Comparison of ENCODE assay signal across 8 mouse cellular contexts in genomic region chr2:143546412-143547211, GRCm38 (mm10). TPM values are rescaled to one million over a fixed set of nuclear protein-coding genes. Genes with fewer than 3 reads are reported as not detected.
A peak's percentile ranks its signal among the peaks of the same experiment; 100 is the strongest.
DNase-seq lines count a peak whose midpoint lies in the region; ATAC-seq and TF ChIP-seq lines count a peak whose summit lies in the region.

No protein-coding gene starts in this region.

- H3K4me3 ChIP-seq in lung, postnatal 0 days (ENCODE audit: low read depth, low read length) = 0 out of 2 replicates have a peak overlapping the region, but pooled peaks have one; percentile 33
- H3K4me3 ChIP-seq in forebrain, postnatal 0 days (ENCODE audit: low read depth, low read length) = peak overlapping the region; percentile 51
- H3K4me3 ChIP-seq in limb, embryonic 11.5 days (ENCODE audit: low read depth, low read length) = peak overlapping the region; percentile 43

- peaks cover 27% of the 10 kb centered on the region for H3K27me3 ChIP-seq in lung, postnatal 0 days (replicated peaks; ENCODE audit: insufficient read depth, low read length)
- no peaks in the 10 kb centered on the region for H3K27me3 ChIP-seq in forebrain, postnatal 0 days (ENCODE audit: insufficient read depth, low read length)
- peaks cover 36% of the 10 kb centered on the region for H3K27me3 ChIP-seq in limb, embryonic 11.5 days (ENCODE audit: control insufficient read depth, insufficient read depth, low read length)

- ATAC-seq in lung, postnatal 0 days = no peak
- ATAC-seq in forebrain, postnatal 0 days = no peak
- peak; percentile 69; the same call in 1 of the 2 replicates for ATAC-seq in limb, embryonic 11.5 days (ENCODE audit: insufficient number of reproducible peaks, low FRiP score, low TSS enrichment, low read depth)

- no peak overlapping the region for H3K9ac ChIP-seq in lung, postnatal 0 days (replicated peaks; ENCODE audit: low read depth)
- peak overlapping the region; percentile 68 for H3K9ac ChIP-seq in forebrain, postnatal 0 days
- no peak overlapping the region for H3K9ac ChIP-seq in limb, embryonic 11.5 days (ENCODE audit: low read length)

- H3K4me1 ChIP-seq in lung, postnatal 0 days (ENCODE audit: insufficient read depth, low read depth, low read length) = no peaks in the 10 kb centered on the region
- H3K4me1 ChIP-seq in forebrain, postnatal 0 days (ENCODE audit: insufficient read depth) = peaks cover 3% of the 10 kb centered on the region; the same call in 1 of the 2 replicates
- peaks cover 7% of the 10 kb centered on the region; the same call in 1 of the 2 replicates for H3K4me1 ChIP-seq in limb, embryonic 11.5 days (ENCODE audit: control insufficient read depth, insufficient read depth, low read length)

- H3K27ac ChIP-seq in lung, postnatal 0 days (ENCODE audit: low read length) = no peak overlapping the region
- H3K27ac ChIP-seq in forebrain, postnatal 0 days (ENCODE audit: low read depth, low read length) = peak overlapping the region; percentile 74; the same call in 1 of the 2 replicates
- no peak overlapping the region for H3K27ac ChIP-seq in limb, embryonic 11.5 days (replicated peaks; ENCODE audit: low read depth, low read length)

- 2% methylated on average over 33 of the region's 33 CpGs for WGBS in lung, postnatal 0 days
- under 1% methylated on average over 33 of the region's 33 CpGs for WGBS in forebrain, postnatal 0 days
- WGBS in limb, embryonic 11.5 days = 2% methylated on average over 33 of the region's 33 CpGs

- TF ChIP-seq EP300 in lung, postnatal 0 days (IDR thresholded peaks at IDR 0.05) = no peak

- no peaks in the 10 kb centered on the region for H3K9me3 ChIP-seq in lung, postnatal 0 days (ENCODE audit: low read length)
- H3K9me3 ChIP-seq in forebrain, postnatal 0 days (ENCODE audit: low read length) = no peaks in the 10 kb centered on the region
- H3K9me3 ChIP-seq in limb, embryonic 11.5 days (ENCODE audit: control insufficient read depth, low read length) = no peaks in the 10 kb centered on the region

- H3K36me3 ChIP-seq in lung, postnatal 0 days (ENCODE audit: insufficient read depth, low read length) = no peaks in the 10 kb centered on the region
- H3K36me3 ChIP-seq in forebrain, postnatal 0 days (ENCODE audit: insufficient read depth) = no peaks in the 10 kb centered on the region
- H3K36me3 ChIP-seq in limb, embryonic 11.5 days (ENCODE audit: control insufficient read depth, insufficient read depth, low read length) = no peaks in the 10 kb centered on the region

- no peak for TF ChIP-seq CTCF in lung, postnatal 0 days (IDR thresholded peaks at IDR 0.05)
- no peak for TF ChIP-seq CTCF in forebrain, postnatal 0 days (IDR thresholded peaks at IDR 0.05; ENCODE audit: low read depth)

- DNase-seq in adrenal gland, adult (ENCODE audit: inconsistent age in 2 of 2, low spot score in 1 of 2) = peak; percentile 31 to 82
- no peak for DNase-seq in adrenal gland, adult 8-10 months
- no peak for DNase-seq in lung, postnatal 0 days (ENCODE audit: low spot score)
- DNase-seq in lung, postnatal 10 days = no peak
- peak; percentile 46 for DNase-seq in forebrain, postnatal 0 days
- peak; percentile 70 for DNase-seq in limb, embryonic 11.5 days (ENCODE audit: low spot score)
- DNase-seq in retina, postnatal 1 day = peak; percentile 55
- no peak for DNase-seq in thymus, postnatal 0 days (ENCODE audit: low spot score)

- peak overlapping the region; percentile 63 for H3K4me2 ChIP-seq in lung, postnatal 0 days (replicated peaks; ENCODE audit: low read depth, low read length)
- peak overlapping the region; percentile 68 for H3K4me2 ChIP-seq in forebrain, postnatal 0 days (ENCODE audit: low read depth)
- peak overlapping the region; percentile 86 for H3K4me2 ChIP-seq in limb, embryonic 11.5 days (ENCODE audit: low read depth, severe bottlenecking)

RNA-seq across cellular contexts. Expression of gene Pcsk2, which starts 0.7 kb away (rescaled TPM):
- total RNA-seq in adrenal gland, adult 8-10 months (2022) = 1 to 10 TPM; 6.0 to 8.2 (median 7.2) TPM
- 0.05 and 0.07 TPM in 2 replicates for polyA plus RNA-seq in lung, postnatal 0 days (2015; fragmentation: Nextera tagmentation; extraction: Ambion mirVana)
- 41.3 and 55.1 TPM in 2 replicates for total RNA-seq in forebrain, postnatal 0 days (2014; rRNA removed)
- polyA plus RNA-seq in forebrain, postnatal 0 days (2015; fragmentation: Nextera tagmentation; extraction: Ambion mirVana) = 21.8 and 25.7 TPM in 2 replicates
- polyA plus RNA-seq in limb, embryonic 11.5 days (2014; fragmentation: Nextera tagmentation; extraction: Ambion mirVana) = 0.47 and 0.51 TPM in 2 replicates
- 0.13 TPM in 1 of 2 replicates, not detected in the other for polyA plus RNA-seq in thymus, postnatal 0 days (2015; fragmentation: Nextera tagmentation; extraction: Ambion mirVana)

Comparison
In these comparisons a context has a peak if more than half of its experiments do, and no peak if none do; other contexts are left out.
1. DNase-seq: peak in adrenal gland, adult (2 of 2), forebrain, postnatal 0 days (single experiment), limb, embryonic 11.5 days (single experiment) and retina, postnatal 1 day (single experiment); none in adrenal gland, adult 8-10 months (single experiment), lung, postnatal 0 days (single experiment), lung, postnatal 10 days (single experiment) and thymus, postnatal 0 days (single experiment).
2. RNA of gene Pcsk2, which starts 0.7 kb away (polyA plus RNA-seq): 21.8 to 25.7 TPM in forebrain, postnatal 0 days; 0.47 to 0.51 TPM in limb, embryonic 11.5 days, 0.05 to 0.07 TPM in lung, postnatal 0 days and 0.13 TPM in thymus, postnatal 0 days; every median in the first group is over 10 times any median in the second.
3. Peak in every context shown above with its lines, with median percentiles within 50 percentile points of each other: H3K4me2 ChIP-seq and H3K4me3 ChIP-seq.